Mouse (Mus musculus): ENCODE measurements around the gene Dhx15. TPM values are rescaled to one million over a fixed set of nuclear protein-coding genes. Genes with fewer than 3 reads are reported as not detected.

Gene Dhx15
- polyA plus RNA-seq, 1 experiment from 2014 or later: 112 TPM

DNA sequence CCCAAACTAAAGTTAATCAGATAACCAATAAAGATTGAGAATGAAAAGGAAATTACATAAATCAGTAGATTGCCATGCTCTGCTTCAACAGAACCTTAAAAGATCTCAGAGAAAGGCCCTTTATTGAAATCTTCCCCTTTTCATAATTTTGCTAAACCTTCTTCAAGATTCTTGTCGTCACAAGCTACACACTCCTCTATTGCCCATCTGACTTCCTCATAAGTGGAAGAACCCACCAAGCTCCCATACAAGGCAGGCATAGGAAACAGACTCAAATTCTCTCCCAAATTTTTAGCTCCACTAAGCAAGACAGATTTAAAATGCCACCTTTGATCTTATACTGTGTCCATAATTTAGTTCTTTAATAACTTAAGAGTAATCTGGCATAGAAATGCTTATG lies 13.0 kb downstream of the Dhx15 start:
- H3K27me3 ChIP-seq (ENCODE audit: control insufficient read depth, insufficient read depth, low read length): no peaks in the 10 kb centered on the region
- no peak overlapping the region for H3K4me2 ChIP-seq (replicated peaks; ENCODE audit: low read depth, low read length)
- no peak overlapping the region for H3K9ac ChIP-seq (ENCODE audit: low read depth, low read length)
- peaks cover 22% of the 10 kb centered on the region for H3K36me3 ChIP-seq (ENCODE audit: control insufficient read depth, insufficient read depth, low read length)
- no peak overlapping the region for H3K27ac ChIP-seq (ENCODE audit: low read depth, low read length)
- no peaks in the 10 kb centered on the region for H3K9me3 ChIP-seq (ENCODE audit: control insufficient read depth, low read length)
- no peak for ATAC-seq (ENCODE audit: low FRiP score, low TSS enrichment)
- WGBS: 91% methylated on average over 1 of the region's 1 CpGs
- H3K4me1 ChIP-seq (ENCODE audit: control insufficient read depth, insufficient read depth, low read length): no peaks in the 10 kb centered on the region
- no peak overlapping the region for H3K4me3 ChIP-seq (ENCODE audit: low read length)

DNA sequence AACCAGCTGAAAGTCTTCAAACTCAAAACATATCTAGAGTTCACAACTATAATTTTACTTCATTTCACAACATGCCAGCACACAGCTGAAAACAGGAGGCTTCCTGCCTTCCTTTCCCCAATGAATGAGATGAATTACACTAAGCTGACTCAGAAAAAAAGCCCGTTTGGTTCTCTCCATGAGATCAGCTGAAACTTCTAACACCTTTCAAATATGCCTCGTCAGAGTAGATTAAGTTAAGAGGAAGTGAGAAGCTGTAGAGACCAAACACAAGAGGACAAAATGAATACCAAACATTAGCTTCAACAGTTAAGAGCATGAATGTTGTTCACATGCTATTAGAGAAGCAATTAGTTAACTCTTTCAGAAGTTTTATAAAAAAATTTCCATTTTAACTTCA lies 21.8 kb downstream of the Dhx15 start:
- Histone ChIP-seq H3K4me2 (replicated peaks; ENCODE audit: low read depth, low read length) (no peak overlapping the region), H3K27ac (ENCODE audit: low read depth, low read length) (no peak overlapping the region), H3K27me3 (ENCODE audit: control insufficient read depth, insufficient read depth, low read length) (no peaks in the 10 kb centered on the region), H3K9ac (ENCODE audit: low read depth, low read length) (no peak overlapping the region), H3K36me3 (ENCODE audit: control insufficient read depth, insufficient read depth, low read length) (peaks cover 59% of the 10 kb centered on the region), H3K9me3 (ENCODE audit: control insufficient read depth, low read length) (no peaks in the 10 kb centered on the region), H3K4me3 (ENCODE audit: low read length) (no peak overlapping the region), H3K4me1 (ENCODE audit: control insufficient read depth, insufficient read depth, low read length) (no peaks in the 10 kb centered on the region)
- no peak for ATAC-seq (ENCODE audit: low FRiP score, low TSS enrichment)
- WGBS: 40% methylated on average over 2 of the region's 2 CpGs

DNA sequence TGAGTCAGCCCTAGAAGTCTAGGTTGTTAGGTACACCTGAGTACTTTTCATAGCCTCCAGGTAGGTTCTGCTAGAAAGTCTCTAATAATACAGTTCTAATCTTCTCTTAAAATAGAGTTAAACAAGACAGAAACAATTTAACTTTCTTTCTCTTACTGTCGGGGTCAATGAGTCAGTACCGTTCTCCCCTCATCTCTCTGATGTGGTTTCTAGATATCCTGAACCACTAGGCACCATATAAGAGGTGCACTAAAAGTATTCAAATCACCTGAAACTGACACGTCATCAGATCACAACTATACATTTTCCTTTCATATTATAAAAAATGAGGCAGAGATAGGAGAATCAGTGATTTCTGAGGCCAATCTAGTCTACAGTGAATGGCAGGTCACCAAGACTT lies 41.2 kb downstream of the Dhx15 start:
- Histone ChIP-seq H3K27ac (ENCODE audit: low read depth, low read length) (no peak overlapping the region), H3K36me3 (ENCODE audit: control insufficient read depth, insufficient read depth, low read length) (peaks cover 44% of the 10 kb centered on the region), H3K27me3 (ENCODE audit: control insufficient read depth, insufficient read depth, low read length) (no peaks in the 10 kb centered on the region), H3K9ac (ENCODE audit: low read depth, low read length) (no peak overlapping the region), H3K4me1 (ENCODE audit: control insufficient read depth, insufficient read depth, low read length) (no peaks in the 10 kb centered on the region), H3K4me2 (replicated peaks; ENCODE audit: low read depth, low read length) (no peak overlapping the region), H3K9me3 (ENCODE audit: control insufficient read depth, low read length) (no peaks in the 10 kb centered on the region), H3K4me3 (ENCODE audit: low read length) (no peak overlapping the region)
- ATAC-seq (ENCODE audit: low FRiP score, low TSS enrichment): no peak
- WGBS: 78% methylated on average over 3 of the region's 3 CpGs

DNA sequence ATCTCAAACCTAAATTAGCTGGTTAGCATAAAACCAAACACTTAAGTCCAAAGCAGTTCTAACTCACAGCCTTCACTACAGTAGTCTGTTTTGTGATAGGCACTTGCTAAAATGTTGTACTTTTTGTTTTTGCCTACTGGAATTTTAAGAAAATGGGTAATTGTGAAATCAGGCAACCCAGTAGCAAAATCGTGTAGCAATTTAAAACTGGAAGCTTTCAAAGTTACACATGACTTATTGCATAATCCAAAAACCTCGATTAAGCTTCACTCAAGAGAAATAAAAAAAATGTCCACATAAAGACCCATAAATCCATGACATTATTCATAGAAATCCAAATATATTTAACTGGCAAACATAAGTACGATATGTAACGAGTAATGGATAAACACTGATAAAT lies 43.2 kb downstream of the Dhx15 start:
- H3K27ac ChIP-seq (ENCODE audit: low read depth, low read length): no peak overlapping the region
- no peaks in the 10 kb centered on the region for H3K4me1 ChIP-seq (ENCODE audit: control insufficient read depth, insufficient read depth, low read length)
- H3K9me3 ChIP-seq (ENCODE audit: control insufficient read depth, low read length): no peaks in the 10 kb centered on the region
- WGBS: 89% methylated on average over 4 of the region's 4 CpGs
- no peak overlapping the region for H3K9ac ChIP-seq (ENCODE audit: low read depth, low read length)
- no peaks in the 10 kb centered on the region for H3K27me3 ChIP-seq (ENCODE audit: control insufficient read depth, insufficient read depth, low read length)
- ATAC-seq (ENCODE audit: low FRiP score, low TSS enrichment): no peak
- H3K4me2 ChIP-seq (replicated peaks; ENCODE audit: low read depth, low read length): no peak overlapping the region
- H3K36me3 ChIP-seq (ENCODE audit: control insufficient read depth, insufficient read depth, low read length): peaks cover 43% of the 10 kb centered on the region
- no peak overlapping the region for H3K4me3 ChIP-seq (ENCODE audit: low read length)

DNA sequence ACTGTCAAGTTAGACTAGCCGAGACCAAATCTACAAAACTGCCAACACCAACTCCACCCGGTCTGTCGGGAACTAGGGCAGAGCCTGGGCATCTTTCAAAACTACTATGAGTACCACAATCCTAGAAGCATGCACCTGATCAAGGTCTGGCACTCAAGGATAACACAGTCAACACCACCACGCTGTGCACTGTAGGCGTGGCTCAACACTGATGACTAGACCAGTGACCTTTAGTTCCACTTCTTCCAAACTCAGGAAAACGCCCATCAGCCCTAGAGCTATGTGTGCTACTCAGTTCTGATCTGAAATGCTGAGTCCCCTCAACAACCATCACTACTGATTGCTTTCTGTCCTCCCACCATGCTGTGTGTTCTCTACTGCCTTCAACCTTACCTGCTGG lies 44.6 kb downstream of the Dhx15 start:
- H3K4me3 ChIP-seq (ENCODE audit: low read length): no peak overlapping the region
- WGBS: 92% methylated on average over 6 of the region's 6 CpGs
- H3K4me2 ChIP-seq (replicated peaks; ENCODE audit: low read depth, low read length): no peak overlapping the region
- ATAC-seq (ENCODE audit: low FRiP score, low TSS enrichment): no peak
- no peak overlapping the region for H3K9ac ChIP-seq (ENCODE audit: low read depth, low read length)
- H3K36me3 ChIP-seq (ENCODE audit: control insufficient read depth, insufficient read depth, low read length): peaks cover 41% of the 10 kb centered on the region
- no peaks in the 10 kb centered on the region for H3K4me1 ChIP-seq (ENCODE audit: control insufficient read depth, insufficient read depth, low read length)
- no peaks in the 10 kb centered on the region for H3K27me3 ChIP-seq (ENCODE audit: control insufficient read depth, insufficient read depth, low read length)
- H3K27ac ChIP-seq (ENCODE audit: low read depth, low read length): no peak overlapping the region
- no peaks in the 10 kb centered on the region for H3K9me3 ChIP-seq (ENCODE audit: control insufficient read depth, low read length)

DNA sequence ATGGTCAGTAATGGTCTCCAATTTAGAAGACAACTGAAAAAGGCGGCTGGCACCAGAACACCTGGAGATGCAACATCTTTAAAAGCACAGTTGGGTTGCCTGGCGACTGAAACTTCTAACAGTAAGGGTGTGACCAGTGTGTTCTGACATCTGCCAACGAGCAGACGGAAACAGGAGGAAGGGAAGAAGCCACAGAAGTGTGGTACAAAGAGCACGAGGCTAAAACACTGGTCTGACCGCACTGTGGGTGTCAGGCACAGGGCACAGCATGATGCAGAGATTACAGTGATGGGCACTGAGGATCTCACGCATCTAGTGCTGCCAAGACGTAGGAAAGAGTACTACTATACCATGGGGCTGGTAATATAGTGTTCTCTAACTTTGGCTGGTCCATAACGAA lies 48.4 kb downstream of the Dhx15 start:
- no peaks in the 10 kb centered on the region for H3K9me3 ChIP-seq (ENCODE audit: control insufficient read depth, low read length)
- WGBS: 87% methylated on average over 9 of the region's 9 CpGs
- H3K36me3 ChIP-seq (ENCODE audit: control insufficient read depth, insufficient read depth, low read length): peaks cover 35% of the 10 kb centered on the region; the same call in 1 of the 2 replicates
- ATAC-seq (ENCODE audit: low FRiP score, low TSS enrichment): no peak
- H3K27ac ChIP-seq (ENCODE audit: low read depth, low read length): no peak overlapping the region
- H3K4me3 ChIP-seq (ENCODE audit: low read length): no peak overlapping the region
- H3K27me3 ChIP-seq (ENCODE audit: control insufficient read depth, insufficient read depth, low read length): no peaks in the 10 kb centered on the region
- no peaks in the 10 kb centered on the region for H3K4me1 ChIP-seq (ENCODE audit: control insufficient read depth, insufficient read depth, low read length)
- no peak overlapping the region for H3K4me2 ChIP-seq (replicated peaks; ENCODE audit: low read depth, low read length)
- H3K9ac ChIP-seq (ENCODE audit: low read depth, low read length): no peak overlapping the region

DNA sequence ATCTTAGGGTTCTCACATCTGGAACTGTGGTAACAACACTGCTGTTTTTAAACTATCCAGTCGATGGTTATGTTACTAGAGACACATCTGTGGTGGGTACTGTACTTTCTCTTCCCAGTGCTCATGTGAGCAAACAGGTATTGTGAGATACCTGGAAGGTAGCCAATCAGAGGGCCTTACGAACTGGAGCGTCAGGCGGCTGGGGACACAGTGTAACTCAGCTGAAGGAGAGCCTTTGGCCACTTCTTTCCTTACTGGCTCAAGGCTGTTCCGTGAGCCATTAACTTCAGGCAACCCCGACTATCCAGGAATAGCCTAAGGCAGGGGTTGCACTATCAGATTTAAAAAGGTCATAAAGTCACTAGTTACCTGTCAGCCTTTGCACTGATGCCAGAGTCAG lies 51.5 kb downstream of the Dhx15 start:
- Histone ChIP-seq H3K9me3 (ENCODE audit: control insufficient read depth, low read length) (no peaks in the 10 kb centered on the region), H3K27me3 (ENCODE audit: control insufficient read depth, insufficient read depth, low read length) (no peaks in the 10 kb centered on the region), H3K4me1 (ENCODE audit: control insufficient read depth, insufficient read depth, low read length) (no peaks in the 10 kb centered on the region), H3K36me3 (ENCODE audit: control insufficient read depth, insufficient read depth, low read length) (peaks cover 21% of the 10 kb centered on the region; the same call in 1 of the 2 replicates), H3K27ac (ENCODE audit: low read depth, low read length) (no peak overlapping the region), H3K4me2 (replicated peaks; ENCODE audit: low read depth, low read length) (no peak overlapping the region), H3K4me3 (ENCODE audit: low read length) (no peak overlapping the region), H3K9ac (ENCODE audit: low read depth, low read length) (no peak overlapping the region)
- 66% methylated on average over 6 of the region's 6 CpGs for WGBS
- ATAC-seq (ENCODE audit: low FRiP score, low TSS enrichment): peak; percentile 44; the same call in 1 of the 2 replicates

DNA sequence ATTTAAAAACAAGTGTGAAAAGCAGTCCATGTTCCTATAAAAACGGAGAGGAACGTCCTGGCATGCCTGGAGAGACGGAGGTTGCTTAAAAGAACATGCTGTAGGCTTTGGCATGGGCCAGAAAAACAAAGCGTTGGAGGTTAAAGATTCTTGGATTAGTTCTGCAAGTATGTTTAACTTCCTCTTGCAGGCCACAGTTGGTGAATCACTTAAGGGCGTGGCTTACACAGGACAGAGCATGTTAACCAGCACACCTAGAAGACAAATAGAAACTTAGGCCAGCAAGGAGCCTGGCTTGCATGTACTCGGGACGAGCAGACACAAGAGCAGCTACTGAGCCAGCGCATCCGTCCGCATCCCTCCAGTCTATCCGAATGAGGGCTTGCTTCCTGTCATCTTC lies 52.2 kb downstream of the Dhx15 start:
- Histone ChIP-seq H3K27me3 (ENCODE audit: control insufficient read depth, insufficient read depth, low read length) (no peaks in the 10 kb centered on the region), H3K4me1 (ENCODE audit: control insufficient read depth, insufficient read depth, low read length) (no peaks in the 10 kb centered on the region), H3K4me3 (ENCODE audit: low read length) (no peak overlapping the region), H3K9me3 (ENCODE audit: control insufficient read depth, low read length) (no peaks in the 10 kb centered on the region), H3K9ac (ENCODE audit: low read depth, low read length) (no peak overlapping the region), H3K4me2 (replicated peaks; ENCODE audit: low read depth, low read length) (no peak overlapping the region), H3K27ac (ENCODE audit: low read depth, low read length) (no peak overlapping the region), H3K36me3 (ENCODE audit: control insufficient read depth, insufficient read depth, low read length) (peaks cover 21% of the 10 kb centered on the region; the same call in 1 of the 2 replicates)
- 93% methylated on average over 11 of the region's 11 CpGs for WGBS
- no peak for ATAC-seq (ENCODE audit: low FRiP score, low TSS enrichment)

DNA sequence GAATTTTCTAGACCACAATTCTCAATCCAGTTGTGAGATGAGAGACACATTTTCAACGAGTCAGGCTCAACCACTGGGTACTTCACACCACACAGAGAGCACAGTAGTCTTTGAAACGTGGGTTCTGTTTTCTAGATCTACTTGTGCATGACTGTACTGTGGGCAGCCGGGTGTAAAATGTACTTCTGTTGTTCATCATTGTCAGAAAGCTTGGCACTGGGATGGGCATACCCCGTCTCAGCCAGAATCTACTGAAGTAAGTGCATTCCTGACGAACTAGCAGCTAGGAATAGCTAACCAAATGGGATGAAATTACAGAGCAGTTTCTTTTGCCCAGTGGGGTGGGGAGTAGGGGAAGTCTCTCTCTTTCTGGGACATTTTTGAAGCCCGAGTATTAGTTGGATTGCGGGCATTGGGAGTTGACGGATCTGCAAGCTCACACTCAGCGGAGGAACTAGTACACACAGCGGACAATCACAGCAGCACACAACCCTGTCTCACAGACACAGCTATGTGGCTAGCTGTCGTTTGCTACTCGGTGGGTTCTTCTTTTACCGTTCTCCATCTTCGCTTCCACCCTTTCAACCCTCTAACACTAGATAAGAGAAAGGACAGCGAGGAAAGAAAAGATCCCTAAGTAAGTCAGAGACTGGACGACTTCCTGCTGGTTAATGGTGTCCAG lies 54.7 kb downstream of the Dhx15 start:
- H3K27me3 ChIP-seq (ENCODE audit: control insufficient read depth, insufficient read depth, low read length): no peaks in the 10 kb centered on the region
- no peaks in the 10 kb centered on the region for H3K9me3 ChIP-seq (ENCODE audit: control insufficient read depth, low read length)
- 74% methylated on average over 16 of the region's 16 CpGs for WGBS
- no peak overlapping the region for H3K4me2 ChIP-seq (replicated peaks; ENCODE audit: low read depth, low read length)
- peaks cover 7% of the 10 kb centered on the region; the same call in 1 of the 2 replicates for H3K36me3 ChIP-seq (ENCODE audit: control insufficient read depth, insufficient read depth, low read length)
- H3K27ac ChIP-seq (ENCODE audit: low read depth, low read length): no peak overlapping the region
- no peak overlapping the region for H3K9ac ChIP-seq (ENCODE audit: low read depth, low read length)
- no peaks in the 10 kb centered on the region for H3K4me1 ChIP-seq (ENCODE audit: control insufficient read depth, insufficient read depth, low read length)
- no peak overlapping the region for H3K4me3 ChIP-seq (ENCODE audit: low read length)
- no peak for ATAC-seq (ENCODE audit: low FRiP score, low TSS enrichment)
